In the genomic region with DNA sequence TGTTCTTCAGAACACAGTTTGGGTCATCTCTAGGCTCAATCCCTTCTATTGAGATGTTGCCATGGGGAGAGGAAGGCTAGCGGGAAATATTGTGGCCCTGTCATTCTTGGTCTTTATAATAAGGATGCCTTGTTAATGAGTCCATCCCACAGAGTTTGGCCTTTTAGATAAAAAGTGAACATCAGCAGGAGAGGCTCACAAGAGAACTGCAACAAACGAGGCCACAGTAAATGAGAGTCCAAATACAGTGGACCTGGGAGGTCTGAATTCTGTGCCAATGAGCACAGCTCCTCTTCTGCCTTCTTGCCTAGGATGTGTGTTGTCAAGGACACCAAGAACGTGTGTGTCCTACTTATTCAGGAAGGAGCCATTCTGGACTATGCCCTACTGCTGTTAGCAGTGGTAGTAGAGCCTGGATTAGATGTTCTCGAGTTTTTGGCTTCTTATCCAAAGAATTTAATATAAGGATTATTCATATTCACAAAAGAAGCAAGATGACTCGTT, we compare ENCODE assay signal across 22 mouse cellular contexts.
A peak's percentile ranks its signal among the peaks of the same experiment; 100 is the strongest.
DNase-seq lines count a peak whose midpoint lies in the region; ATAC-seq and TF ChIP-seq lines count a peak whose summit lies in the region.
"Had no signal": no experiment of that assay in that cellular context is flagged by ENCODE, and none has a peak within 500 bp of the region (broad histone marks: within the 10 kb centered on the region; RNA-seq: fewer than 3 reads in every experiment).

No protein-coding gene starts in this region.

- 53% methylated on average over 5 of the region's 5 CpGs for WGBS in hindbrain, postnatal 0 days
- 77% methylated on average over 5 of the region's 5 CpGs for WGBS in hindbrain, embryonic 10.5 days
- WGBS in neural tube, embryonic 15.5 days = 78% methylated on average over 5 of the region's 5 CpGs

- H3K4me1 ChIP-seq in hindbrain, postnatal 0 days (ENCODE audit: insufficient read depth, low read length) = no peaks in the 10 kb centered on the region
- H3K4me1 ChIP-seq in hindbrain, embryonic 10.5 days (replicated peaks) = no peaks in the 10 kb centered on the region
- H3K4me1 ChIP-seq in neural tube, embryonic 15.5 days = 0 out of 2 replicates have a peak, but pooled peaks cover 3% of the 10 kb centered on the region
- H3K4me1 ChIP-seq: embryonic facial prominence, embryonic 12.5 days; embryonic facial prominence, embryonic 15.5 days; forebrain, embryonic 15.5 days; hindbrain, embryonic 13.5 days; intestine, embryonic 15.5 days had no signal

- peak; percentile 90 for ATAC-seq in hindbrain, postnatal 0 days
- peak; percentile 45; the same call in 1 of the 2 replicates for ATAC-seq in neural tube, embryonic 15.5 days (ENCODE audit: low FRiP score)
- ATAC-seq: forebrain, embryonic 15.5 days; intestine, embryonic 15.5 days had no signal

- H3K4me3 ChIP-seq in hindbrain, postnatal 0 days (ENCODE audit: low read length) = no peak overlapping the region
- H3K4me3 ChIP-seq in hindbrain, embryonic 10.5 days = no peak overlapping the region
- no peak overlapping the region for H3K4me3 ChIP-seq in neural tube, embryonic 15.5 days (replicated peaks)
- H3K4me3 ChIP-seq: embryonic facial prominence, embryonic 12.5 days; embryonic facial prominence, embryonic 15.5 days; forebrain, embryonic 15.5 days; hindbrain, embryonic 13.5 days; intestine, embryonic 15.5 days had no signal

- peak overlapping the region; percentile 11; the same call in 1 of the 2 replicates for H3K27ac ChIP-seq in hindbrain, postnatal 0 days
- H3K27ac ChIP-seq in hindbrain, embryonic 10.5 days = no peak overlapping the region
- H3K27ac ChIP-seq in neural tube, embryonic 15.5 days (replicated peaks) = no peak overlapping the region
- H3K27ac ChIP-seq: embryonic facial prominence, embryonic 12.5 days; embryonic facial prominence, embryonic 15.5 days; forebrain, embryonic 15.5 days; hindbrain, embryonic 13.5 days; intestine, embryonic 15.5 days had no signal

- TF ChIP-seq CTCF in hindbrain, postnatal 0 days (IDR thresholded peaks at IDR 0.05; ENCODE audit: low read depth) = no peak

- no peaks in the 10 kb centered on the region for H3K9me3 ChIP-seq in hindbrain, postnatal 0 days (ENCODE audit: low read length)
- no peaks in the 10 kb centered on the region for H3K9me3 ChIP-seq in hindbrain, embryonic 10.5 days
- H3K9me3 ChIP-seq in neural tube, embryonic 15.5 days (replicated peaks) = no peaks in the 10 kb centered on the region
- H3K9me3 ChIP-seq: embryonic facial prominence, embryonic 12.5 days; embryonic facial prominence, embryonic 15.5 days; forebrain, embryonic 15.5 days; hindbrain, embryonic 13.5 days; intestine, embryonic 15.5 days had no signal

- H3K9ac ChIP-seq in hindbrain, postnatal 0 days (replicated peaks; ENCODE audit: low read length) = no peak overlapping the region
- H3K9ac ChIP-seq in neural tube, embryonic 15.5 days (replicated peaks) = no peak overlapping the region
- H3K9ac ChIP-seq: embryonic facial prominence, embryonic 12.5 days; embryonic facial prominence, embryonic 15.5 days; forebrain, embryonic 15.5 days; hindbrain, embryonic 13.5 days; intestine, embryonic 15.5 days had no signal

- H3K36me3 ChIP-seq in hindbrain, postnatal 0 days (ENCODE audit: insufficient read depth, low read length) = no peaks in the 10 kb centered on the region
- H3K36me3 ChIP-seq in hindbrain, embryonic 10.5 days = no peaks in the 10 kb centered on the region
- H3K36me3 ChIP-seq in neural tube, embryonic 15.5 days = no peaks in the 10 kb centered on the region
- H3K36me3 ChIP-seq: embryonic facial prominence, embryonic 12.5 days; embryonic facial prominence, embryonic 15.5 days; forebrain, embryonic 15.5 days; G1E; hindbrain, embryonic 13.5 days; intestine, embryonic 15.5 days had no signal

- peak; percentile 24 for DNase-seq in cerebellum, adult 9-10 months
- no peak for DNase-seq in cerebellum, postnatal 14 days
- peak; percentile 18 for DNase-seq in heart, adult 11 months
- DNase-seq in heart, postnatal 36 days = no peak
- peak; percentile 54 for DNase-seq in hindbrain, postnatal 0 days (ENCODE audit: low spot score)
- no peak for DNase-seq in hindbrain, embryonic 10.5 days (ENCODE audit: low spot score)
- DNase-seq in neural tube, embryonic 10.5 days (ENCODE audit: extremely low spot score, low spot score) = no peak
- DNase-seq: adrenal gland, adult 2 months; adrenal gland, postnatal 14 days; B cell, adult 2 months; gastrocnemius, postnatal 10 days; gastrocnemius, postnatal 36 days; kidney, adult 11 months; kidney, adult 8-10 months had no signal

- H3K27me3 ChIP-seq in hindbrain, postnatal 0 days (ENCODE audit: insufficient read depth, low read length) = no peaks in the 10 kb centered on the region
- H3K27me3 ChIP-seq in hindbrain, embryonic 10.5 days (ENCODE audit: insufficient read depth, poor library complexity, severe bottlenecking) = no peaks in the 10 kb centered on the region
- H3K27me3 ChIP-seq in neural tube, embryonic 15.5 days (replicated peaks) = no peaks in the 10 kb centered on the region
- H3K27me3 ChIP-seq: embryonic facial prominence, embryonic 12.5 days; embryonic facial prominence, embryonic 15.5 days; forebrain, embryonic 15.5 days; hindbrain, embryonic 13.5 days; intestine, embryonic 15.5 days had no signal

- intact Hi-C loops in heart, postnatal 36 days (cut with DNase I) = no loop called here

- no peak overlapping the region for H3K4me2 ChIP-seq in hindbrain, postnatal 0 days (ENCODE audit: low read depth, low read length)
- H3K4me2 ChIP-seq in neural tube, embryonic 15.5 days = no peak overlapping the region
- H3K4me2 ChIP-seq: embryonic facial prominence, embryonic 12.5 days; embryonic facial prominence, embryonic 15.5 days; forebrain, embryonic 15.5 days; heart, embryonic 11.5 days; hindbrain, embryonic 13.5 days; intestine, embryonic 15.5 days had no signal

Comparison
In these comparisons a context has a peak if more than half of its experiments do, and no peak if none do; other contexts are left out.
1. DNase-seq: peak in cerebellum, adult 9-10 months (single experiment), heart, adult 11 months (single experiment) and hindbrain, postnatal 0 days (single experiment); none in cerebellum, postnatal 14 days (0 of 2), heart, postnatal 36 days (0 of 2), hindbrain, embryonic 10.5 days (single experiment) and neural tube, embryonic 10.5 days (single experiment).